Comparison of ENCODE assay signal across 10 mouse cellular contexts in the genomic region with DNA sequence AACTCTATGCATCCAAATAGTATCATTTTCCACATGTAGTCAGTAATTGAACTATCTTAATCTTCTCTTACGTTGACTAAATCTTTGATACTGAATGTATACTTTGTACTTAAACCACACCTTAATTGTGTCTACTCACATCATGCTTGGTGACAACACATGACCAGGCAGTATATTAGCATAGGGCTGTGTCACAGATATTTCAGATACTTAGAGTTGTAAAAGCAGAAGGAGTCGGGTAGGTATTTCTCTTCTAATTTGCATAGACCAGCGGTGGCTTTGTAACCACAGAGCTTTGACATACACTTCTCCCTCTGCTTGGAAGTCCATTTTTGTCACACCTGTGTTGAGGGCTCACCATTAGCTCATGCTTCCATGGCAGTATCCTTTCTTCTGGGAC.
"Had no signal": no experiment of that assay in that cellular context is flagged by ENCODE, and none has a peak within 500 bp of the region (broad histone marks: within the 10 kb centered on the region; RNA-seq: fewer than 3 reads in every experiment).

No protein-coding gene starts in this region.

- H3K36me3 ChIP-seq: limb, embryonic 15.5 days; liver, embryonic 13.5 days; midbrain, embryonic 13.5 days had no signal

- H3K9ac ChIP-seq: limb, embryonic 15.5 days; liver, embryonic 13.5 days; midbrain, embryonic 13.5 days had no signal

- H3K27ac ChIP-seq: layer of hippocampus, adult 2 months; liver, embryonic 13.5 days; midbrain, embryonic 13.5 days had no signal

- H3K4me2 ChIP-seq: limb, embryonic 15.5 days; liver, embryonic 13.5 days; midbrain, embryonic 13.5 days had no signal

- H3K9me3 ChIP-seq: limb, embryonic 15.5 days; liver, embryonic 13.5 days; midbrain, embryonic 13.5 days had no signal

- DNase-seq: kidney, adult 2 months; kidney, postnatal 25 days; liver, embryonic 13.5 days; lung, adult 18-20 months; right cerebral cortex, postnatal 25 days; thymus, postnatal 36 days had no signal

- H3K27me3 ChIP-seq: limb, embryonic 15.5 days; liver, embryonic 13.5 days; midbrain, embryonic 13.5 days had no signal

- ATAC-seq: inflammation-experienced regulatory T-cells, adult 6 months; midbrain, embryonic 13.5 days had no signal

- H3K4me3 ChIP-seq: layer of hippocampus, adult 2 months; limb, embryonic 15.5 days; liver, embryonic 13.5 days; midbrain, embryonic 13.5 days had no signal
